Mouse (Mus musculus) ES-Bruce4 (cell line): ENCODE data around the gene Tmem50b. TPM values are rescaled to one million over a fixed set of nuclear protein-coding genes. Genes with fewer than 3 reads are reported as not detected.

ENCODE experiments used
- H3K27ac ChIP-seq: 2 replicates; pipeline ENCODE4 v1.5.1; 2012; ENCODE audit warnings: low read length, inconsistent platforms; ENCODE audit not compliant: insufficient read depth
- H3K27me3 ChIP-seq: 2 replicates; pipeline ENCODE4 v1.6.1; 2012; ENCODE audit warnings: mild to moderate bottlenecking, low read length, inconsistent platforms; ENCODE audit not compliant: control insufficient read depth, poor library complexity, insufficient read depth, severe bottlenecking
- H3K36me3 ChIP-seq: 2 replicates; pipeline ENCODE4 v1.6.1; 2012; ENCODE audit warnings: inconsistent platforms, mild to moderate bottlenecking, low read length, moderate library complexity; ENCODE audit not compliant: control insufficient read depth, poor library complexity, insufficient read depth, severe bottlenecking
- H3K4me1 ChIP-seq: one replicate; pipeline ENCODE4 v1.8.1; 2011; ENCODE audit warnings: low read length; ENCODE audit not compliant: control insufficient read depth, insufficient read depth
- H3K4me3 ChIP-seq: 2 replicates; pipeline ENCODE4 v1.5.1; 2011; ENCODE audit warnings: low read depth, mild to moderate bottlenecking, low read length
- H3K9ac ChIP-seq: 2 replicates; pipeline ENCODE4 v1.6.1; 2012; ENCODE audit warnings: low read depth, mild to moderate bottlenecking, inconsistent platforms; ENCODE audit not compliant: poor library complexity, severe bottlenecking
- H3K9me3 ChIP-seq: replicated peaks from 2 replicates; pipeline ENCODE4 v1.6.1; 2012; ENCODE audit warnings: mild to moderate bottlenecking, low read length, inconsistent platforms; ENCODE audit not compliant: control insufficient read depth, poor library complexity, insufficient read depth, severe bottlenecking
- CTCF ChIP-seq: IDR thresholded peaks from one replicate; pipeline ENCODE4 v1.8.1; 2011; ENCODE audit warnings: low read depth, low read length
- EP300 ChIP-seq: IDR thresholded peaks from 2 replicates; pipeline ENCODE4 v1.6.1; 2011; ENCODE audit warnings: low read depth, low read length; ENCODE audit not compliant: insufficient read depth
- POLR2A ChIP-seq: IDR thresholded peaks from one replicate; pipeline ENCODE4 v1.8.1; 2011; ENCODE audit warnings: low read length; ENCODE audit not compliant: insufficient read depth
- polyA plus RNA-seq: library from polyadenylated mRNA; stranded (reverse); fragments of >200 nt; gene quantifications from 2 replicates; pipeline ENCODE4 v1.2.4, GENCODE M21; 2011; ENCODE audit warnings: low read depth; ENCODE audit not compliant: missing spikeins, insufficient read depth, insufficient read length

Gene Tmem50b
- polyA plus RNA-seq, 1 experiment = 30.9 TPM

DNA sequence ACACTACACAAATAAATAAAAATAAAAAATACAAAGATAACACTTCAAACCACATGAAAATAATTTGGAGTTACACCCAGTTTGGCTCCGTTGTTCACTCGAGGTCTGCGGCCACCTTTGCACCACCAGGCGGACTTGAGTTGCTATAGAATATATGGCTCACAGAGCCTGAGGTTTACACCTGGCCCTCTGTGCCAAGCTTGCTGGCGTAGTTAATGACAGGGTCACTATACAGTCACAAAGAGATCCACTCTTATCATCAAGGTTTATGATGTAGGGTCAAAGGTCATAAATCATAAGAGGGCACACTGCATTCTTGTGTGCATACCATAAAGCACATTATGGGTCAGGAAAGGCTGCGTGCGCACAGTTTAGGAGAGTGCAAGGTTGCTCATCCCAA is 31.6 kb downstream of the Tmem50b start:
- no peak for TF ChIP-seq POLR2A
- no peak for TF ChIP-seq EP300
- TF ChIP-seq CTCF = no peak
- no peaks in the 10 kb centered on the region for H3K27me3 ChIP-seq
- 0 out of 2 replicates have a peak, but pooled peaks cover 3% of the 10 kb centered on the region for H3K9me3 ChIP-seq
- H3K27ac ChIP-seq = no peak overlapping the region
- no peak overlapping the region for H3K9ac ChIP-seq
- H3K4me1 ChIP-seq = peaks cover 3% of the 10 kb centered on the region
- no peaks in the 10 kb centered on the region for H3K36me3 ChIP-seq
- H3K4me3 ChIP-seq = no peak overlapping the region

GRCm38 (mm10) chr16:91565292-91565951 is 32.2 kb downstream of the Tmem50b start:
- Histone ChIP-seq H3K4me1 (peaks cover 3% of the 10 kb centered on the region), H3K9me3 (0 out of 2 replicates have a peak, but pooled peaks cover 3% of the 10 kb centered on the region), H3K4me3 (no peak overlapping the region), H3K27ac (no peak overlapping the region), H3K36me3 (no peaks in the 10 kb centered on the region), H3K27me3 (no peaks in the 10 kb centered on the region), H3K9ac (no peak overlapping the region)
- TF ChIP-seq EP300 (0 out of 2 replicates have a peak, but pooled peaks have one; percentile 59), POLR2A (no peak)

DNA sequence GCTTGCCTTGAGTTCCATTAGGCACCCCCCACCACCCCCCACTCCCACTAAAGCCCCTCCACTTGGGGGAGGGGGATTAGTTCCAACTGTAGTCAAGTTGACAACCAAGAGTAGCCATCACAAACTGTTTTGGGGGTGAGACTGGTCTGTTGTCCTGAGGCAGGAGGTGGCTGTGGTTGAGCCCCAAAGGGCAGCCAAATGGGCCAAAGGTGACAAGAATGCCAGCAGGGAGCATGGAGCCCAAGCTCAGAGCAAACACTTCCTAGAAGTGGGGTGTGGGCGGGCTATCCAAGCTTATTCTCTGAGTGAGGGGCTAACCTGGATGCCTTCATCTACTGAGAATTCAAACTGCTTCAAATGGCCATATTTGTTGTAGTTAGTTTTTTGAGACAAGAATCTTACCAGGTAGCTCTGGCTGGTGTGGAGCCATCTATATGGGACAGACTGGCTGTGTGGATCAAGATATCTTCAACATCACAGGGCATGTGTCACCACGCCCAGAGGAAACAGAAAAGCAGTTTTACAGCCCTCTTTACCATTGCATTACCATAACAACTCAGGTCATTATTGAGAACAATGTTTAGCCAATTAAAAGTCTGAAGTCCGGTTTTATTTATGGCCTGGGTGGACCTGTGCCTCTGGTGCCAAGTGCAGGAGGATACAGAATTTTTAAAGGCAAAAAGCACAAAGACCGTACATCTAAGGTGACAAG is 32.9 kb downstream of the Tmem50b start:
- no peak overlapping the region for H3K27ac ChIP-seq
- TF ChIP-seq EP300 (no peak), POLR2A (no peak), CTCF (no peak)
- H3K4me3 ChIP-seq = no peak overlapping the region
- H3K4me1 ChIP-seq = peaks cover 3% of the 10 kb centered on the region
- no peaks in the 10 kb centered on the region for H3K36me3 ChIP-seq
- H3K9ac ChIP-seq = no peak overlapping the region
- no peaks in the 10 kb centered on the region for H3K27me3 ChIP-seq
- 0 out of 2 replicates have a peak, but pooled peaks cover 3% of the 10 kb centered on the region for H3K9me3 ChIP-seq

DNA sequence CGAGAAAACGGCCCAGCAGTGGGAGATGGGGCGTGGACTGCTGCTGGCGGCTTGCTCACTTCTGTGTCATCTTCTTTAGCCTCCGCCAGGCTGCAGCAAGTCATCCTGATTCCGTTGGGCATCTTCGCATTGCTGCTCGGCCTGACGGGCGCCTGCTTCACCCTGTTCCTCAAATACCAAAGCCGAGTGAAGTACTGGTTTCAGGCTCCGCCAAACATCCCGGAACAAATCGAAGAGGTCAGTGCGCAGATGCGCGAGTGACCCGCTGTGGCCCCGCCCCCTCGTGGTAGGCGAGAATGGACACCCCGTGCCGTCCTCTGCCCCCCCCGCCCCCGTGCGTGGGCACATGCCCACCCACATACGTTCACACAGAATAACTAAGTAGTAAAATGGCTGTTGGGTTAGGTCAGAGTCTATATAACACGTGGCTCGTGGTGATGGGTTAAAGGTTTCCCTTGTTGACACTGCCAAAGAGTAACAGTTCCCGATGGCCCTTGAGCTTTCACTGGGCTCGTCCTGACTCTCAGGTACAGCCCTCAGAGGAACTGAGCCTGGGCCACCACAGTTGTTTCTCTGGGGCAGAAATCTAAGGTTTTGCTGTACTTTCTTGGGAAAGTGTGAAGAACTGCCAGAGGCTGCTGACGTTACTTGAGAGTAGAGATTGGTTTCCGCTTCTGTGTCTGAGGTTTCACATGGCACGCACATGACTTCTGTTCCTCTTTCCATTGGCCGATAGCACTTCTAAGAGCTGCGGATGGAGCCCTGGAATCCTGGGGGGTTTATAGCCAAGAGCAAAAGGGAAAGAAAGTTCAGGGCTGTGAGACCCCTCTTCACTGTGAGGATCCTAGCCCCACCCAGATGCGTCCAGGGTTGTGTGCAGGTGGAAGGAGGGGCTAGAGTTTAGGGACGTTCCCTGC is 35.8 kb downstream of the Tmem50b start:
- Histone ChIP-seq H3K4me3 (peak overlapping the region; percentile 5; the same call in 1 of the 2 replicates), H3K9ac (no peak overlapping the region)
- TF ChIP-seq EP300 (0 out of 2 replicates have a peak, but pooled peaks have one; percentile 21), POLR2A (no peak)

GRCm38 (mm10) chr16:91561099-91561498 is 36.5 kb downstream of the Tmem50b start:
- no peaks in the 10 kb centered on the region for H3K36me3 ChIP-seq
- H3K4me1 ChIP-seq = peaks cover 3% of the 10 kb centered on the region
- TF ChIP-seq CTCF (peak; percentile 54), EP300 (no peak)
- 0 out of 2 replicates have a peak, but pooled peaks cover 3% of the 10 kb centered on the region for H3K9me3 ChIP-seq
- H3K27ac ChIP-seq = no peak overlapping the region
- no peaks in the 10 kb centered on the region for H3K27me3 ChIP-seq
- H3K4me3 ChIP-seq = no peak overlapping the region
- no peak overlapping the region for H3K9ac ChIP-seq

More for the DNA sequence above, 35.8 kb downstream of the Tmem50b start:
- Histone ChIP-seq H3K27me3 (no peaks in the 10 kb centered on the region), H3K9me3 (0 out of 2 replicates have a peak, but pooled peaks cover 3% of the 10 kb centered on the region), H3K4me1 (peaks cover 3% of the 10 kb centered on the region), H3K27ac (0 out of 2 replicates have a peak overlapping the region, but pooled peaks have one; percentile 31), H3K36me3 (no peaks in the 10 kb centered on the region)
